Mouse (Mus musculus) CD4-positive naive resting alpha-beta T cell, adult 57 days (primary cell): ENCODE results near the gene Atp5d. TPM values are rescaled to one million over a fixed set of nuclear protein-coding genes. Genes with fewer than 3 reads are reported as not detected.

Experiments used
- total RNA-seq: library from RNA; stranded (reverse); gene quantifications from one replicate; pipeline ENCODE4 v1.2.4, GENCODE M21; 2023

Gene Atp5d
- 168 TPM for total RNA-seq

GRCm38 (mm10) chr10:80138553-80139438 lies at the start of gene Atp5d:
Gene Atp5d, plus strand, starts transcription at chr10:80138632.

GRCm38 (mm10) chr10:80105460-80105859 lies 33.0 kb upstream of the Atp5d start, which contains the start of gene Sbno2:
Gene Sbno2, minus strand, starts transcription at chr10:80105571.

GRCm38 (mm10) chr10:80115290-80115943 lies 23.0 kb upstream of the Atp5d start, which contains the start of gene Stk11:
Gene Stk11, plus strand, starts transcription at chr10:80115803.

GRCm38 (mm10) chr10:80140666-80141035 lies 2.2 kb downstream of the Atp5d start, which contains the start of gene Cbarp:
Gene Cbarp, minus strand, starts transcription at chr10:80140835.

GRCm38 (mm10) chr10:80147719-80148601 lies 9.5 kb downstream of the Atp5d start, which contains the start of gene Midn:
Gene Midn, plus strand, starts transcription at chr10:80148272.

GRCm38 (mm10) chr10:80165392-80166128 lies 27.1 kb downstream of the Atp5d start, which contains the start of gene Cirbp:
Gene Cirbp, plus strand, starts transcription at chr10:80165985.

GRCm38 (mm10) chr10:80172527-80173292 lies 34.3 kb downstream of the Atp5d start, which contains the start of gene 1600002K03Rik:
Gene 1600002K03Rik, plus strand, starts transcription at chr10:80172944.

GRCm38 (mm10) chr10:80179068-80180051 lies 40.9 kb downstream of the Atp5d start, which contains the start of gene Efna2:
Gene Efna2, plus strand, starts transcription at chr10:80179482.

Other genes starting within 250 kb of the Atp5d start
- not detected for gene Cfd, start 247.8 kb upstream of the Atp5d start, total RNA-seq
- gene Med16, start 229.7 kb upstream of the Atp5d start, total RNA-seq, result 59.4 TPM
- not detected for gene Gm26602, start 227.8 kb upstream of the Atp5d start, total RNA-seq
- 0.65 TPM for gene Kiss1r, start 221.7 kb upstream of the Atp5d start, total RNA-seq
- gene R3hdm4, start 217.4 kb upstream of the Atp5d start, total RNA-seq, result 119 TPM
- 8.4 TPM for gene Arid3a, start 211.6 kb upstream of the Atp5d start, total RNA-seq
- gene Wdr18, start 178.5 kb upstream of the Atp5d start, total RNA-seq, result 48.5 TPM
- 0.68 TPM for gene Grin3b, start 167.9 kb upstream of the Atp5d start, total RNA-seq
- 158 TPM for gene Tmem259, start 154.3 kb upstream of the Atp5d start, total RNA-seq
- 442 TPM for gene Cnn2, start 150.0 kb upstream of the Atp5d start, total RNA-seq
- 80.3 TPM for gene Abca7, start 142.1 kb upstream of the Atp5d start, total RNA-seq
- 901 TPM for gene Arhgap45, start 122.0 kb upstream of the Atp5d start, total RNA-seq
- 75.3 TPM for gene Polr2e, start 98.8 kb upstream of the Atp5d start, total RNA-seq
- gene Gpx4, start 91.5 kb upstream of the Atp5d start, total RNA-seq, result 154 TPM
- 103 TPM for gene Sbno2, start 33.1 kb upstream of the Atp5d start, total RNA-seq
- gene Stk11, start 22.8 kb upstream of the Atp5d start, total RNA-seq, result 140 TPM
- 38.2 TPM for gene Cbarp, start 2.2 kb downstream of the Atp5d start, total RNA-seq
- gene Midn, start 9.6 kb downstream of the Atp5d start, total RNA-seq, result 101 TPM
- 178 TPM for gene Cirbp, start 27.4 kb downstream of the Atp5d start, total RNA-seq
- 11.6 TPM for gene 1600002K03Rik, start 34.3 kb downstream of the Atp5d start, total RNA-seq
- 0.35 TPM for gene Efna2, start 40.9 kb downstream of the Atp5d start, total RNA-seq
- gene Mum1, start 87.8 kb downstream of the Atp5d start, total RNA-seq, result 75.4 TPM
- gene Ndufs7, start 110.5 kb downstream of the Atp5d start, total RNA-seq, result 95.8 TPM
- not detected for gene Gamt, start 122.4 kb downstream of the Atp5d start, total RNA-seq
- 170 TPM for gene Dazap1, start 122.9 kb downstream of the Atp5d start, total RNA-seq
- gene Rps15, start 153.8 kb downstream of the Atp5d start, total RNA-seq, result 3,730 TPM
- gene Apc2, start 157.3 kb downstream of the Atp5d start, total RNA-seq, result not detected
- 26.2 TPM for gene 2310011J03Rik, start 181.9 kb downstream of the Atp5d start, total RNA-seq
- 1.5 TPM for gene Pcsk4, start 190.9 kb downstream of the Atp5d start, total RNA-seq
- gene Reep6, start 191.3 kb downstream of the Atp5d start, total RNA-seq, result not detected
- gene Adamtsl5, start 209.8 kb downstream of the Atp5d start, total RNA-seq, result not detected
- gene Plk5, start 217.8 kb downstream of the Atp5d start, total RNA-seq, result not detected
- 10.8 TPM for gene Mex3d, start 249.0 kb downstream of the Atp5d start, total RNA-seq